Mouse (Mus musculus) E14TG2a.4 (cell line): ENCODE data around the gene D17Wsu92e.

Experiments
- H3K27me3 ChIP-seq: 2 replicates; pipeline ENCODE4 v1.6.1; 2014; ENCODE audit warnings: low read length, control low read depth; ENCODE audit not compliant: insufficient read depth
- H3K36me3 ChIP-seq: 2 replicates; pipeline ENCODE4 v1.6.1; 2014; ENCODE audit warnings: low read length, control low read depth; ENCODE audit not compliant: insufficient read depth
- H3K4me1 ChIP-seq: replicated peaks from 2 replicates; pipeline ENCODE4 v1.6.1; 2014; ENCODE audit warnings: low read depth, low read length, control low read depth
- H3K4me3 ChIP-seq: replicated peaks from 2 replicates; pipeline ENCODE4 v1.5.1; 2014; ENCODE audit warnings: mild to moderate bottlenecking, low read length
- H3K9me3 ChIP-seq: 2 replicates; pipeline ENCODE4 v1.6.1; 2014; ENCODE audit warnings: low read length, control low read depth
- CTCF ChIP-seq: conservative IDR thresholded peaks from 2 replicates; pipeline ENCODE4 v1.5.1; 2014; ENCODE audit warnings: low read length
- NANOG ChIP-seq: IDR thresholded peaks from 2 replicates; pipeline ENCODE4 v1.6.1; 2014; ENCODE audit warnings: borderline replicate concordance, low read length, mixed read lengths
- POU5F1 ChIP-seq: IDR thresholded peaks from 2 replicates; pipeline ENCODE4 v1.6.1; 2014; ENCODE audit warnings: low read length, borderline replicate concordance

D17Wsu92e gene

DNA sequence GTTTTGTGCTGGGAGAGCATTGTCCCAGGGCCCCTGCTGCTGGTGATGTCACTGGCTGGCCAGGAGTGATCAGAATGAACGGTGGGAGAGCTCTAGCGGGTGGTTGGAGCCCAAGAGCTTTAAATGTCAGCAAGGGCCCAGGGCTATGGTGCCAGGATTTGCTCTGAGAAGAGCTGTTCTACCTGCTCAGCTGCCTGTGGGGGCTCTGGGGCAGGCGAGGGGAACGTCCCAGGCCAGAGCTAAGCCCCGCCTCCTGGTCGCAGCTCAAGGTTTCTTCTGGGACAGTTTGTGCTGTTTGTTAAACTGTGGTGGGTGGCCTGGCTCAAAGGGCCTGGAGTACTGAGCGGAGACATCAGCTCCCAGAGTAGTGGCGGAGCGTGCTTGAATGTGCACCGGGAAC lies 95.0 kb downstream of the D17Wsu92e start:
- H3K4me1 ChIP-seq: peaks cover 48% of the 10 kb centered on the region
- TF ChIP-seq CTCF (no peak), POU5F1 (no peak), NANOG (no peak)
- H3K9me3 ChIP-seq: no peaks in the 10 kb centered on the region
- peak overlapping the region; percentile 37 for H3K4me3 ChIP-seq
- peaks cover 26% of the 10 kb centered on the region for H3K27me3 ChIP-seq
- H3K36me3 ChIP-seq: no peaks in the 10 kb centered on the region

DNA sequence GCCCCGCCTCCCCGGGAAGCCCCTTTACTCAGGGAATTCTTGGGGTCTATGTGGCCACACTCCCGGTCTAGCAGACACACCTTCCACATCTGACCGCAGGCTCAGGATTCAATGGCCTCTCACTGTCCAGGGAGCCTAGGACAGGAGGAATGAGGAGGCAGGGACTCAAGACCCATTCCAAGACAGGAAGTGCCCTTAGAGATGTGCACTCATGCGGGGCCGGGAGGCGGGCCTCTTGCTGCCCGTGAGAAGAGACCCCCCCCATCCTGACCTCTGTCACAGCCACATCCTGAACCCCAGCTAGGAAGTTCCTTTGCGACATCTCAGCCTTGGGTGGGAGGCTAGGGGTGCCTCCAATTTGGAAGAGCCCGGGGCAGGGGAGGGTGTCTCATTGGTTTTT lies 95.4 kb downstream of the D17Wsu92e start:
- H3K36me3 ChIP-seq: no peaks in the 10 kb centered on the region
- H3K9me3 ChIP-seq: no peaks in the 10 kb centered on the region
- H3K27me3 ChIP-seq: peaks cover 30% of the 10 kb centered on the region
- TF ChIP-seq NANOG (no peak), POU5F1 (no peak), CTCF (no peak)
- H3K4me1 ChIP-seq: peaks cover 52% of the 10 kb centered on the region
- H3K4me3 ChIP-seq: peak overlapping the region; percentile 37; the same call in 1 of the 2 replicates

DNA sequence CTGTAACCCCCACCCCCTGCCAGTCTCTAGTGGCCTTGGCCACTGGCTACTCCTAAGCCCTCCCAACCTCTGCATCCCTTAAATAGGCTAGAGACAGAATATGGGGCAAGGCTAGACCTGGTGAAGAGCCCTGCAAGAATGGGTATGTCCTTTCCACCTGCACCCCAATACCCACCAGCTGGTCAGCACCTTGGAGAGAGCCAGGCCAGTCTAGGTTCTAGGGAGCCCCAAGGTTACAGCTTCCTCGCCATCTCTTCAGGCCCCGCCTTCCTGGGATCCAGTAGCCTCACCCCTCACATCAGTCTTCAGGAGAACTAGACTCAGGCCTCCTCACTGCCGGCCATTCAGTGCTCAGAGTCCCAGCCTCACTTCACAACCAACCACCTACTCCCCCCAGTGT lies 96.1 kb downstream of the D17Wsu92e start:
- Histone ChIP-seq H3K4me3 (no peak overlapping the region), H3K4me1 (peaks cover 59% of the 10 kb centered on the region), H3K27me3 (peaks cover 37% of the 10 kb centered on the region), H3K36me3 (no peaks in the 10 kb centered on the region), H3K9me3 (no peaks in the 10 kb centered on the region)
- TF ChIP-seq POU5F1 (no peak), CTCF (no peak), NANOG (no peak)

DNA sequence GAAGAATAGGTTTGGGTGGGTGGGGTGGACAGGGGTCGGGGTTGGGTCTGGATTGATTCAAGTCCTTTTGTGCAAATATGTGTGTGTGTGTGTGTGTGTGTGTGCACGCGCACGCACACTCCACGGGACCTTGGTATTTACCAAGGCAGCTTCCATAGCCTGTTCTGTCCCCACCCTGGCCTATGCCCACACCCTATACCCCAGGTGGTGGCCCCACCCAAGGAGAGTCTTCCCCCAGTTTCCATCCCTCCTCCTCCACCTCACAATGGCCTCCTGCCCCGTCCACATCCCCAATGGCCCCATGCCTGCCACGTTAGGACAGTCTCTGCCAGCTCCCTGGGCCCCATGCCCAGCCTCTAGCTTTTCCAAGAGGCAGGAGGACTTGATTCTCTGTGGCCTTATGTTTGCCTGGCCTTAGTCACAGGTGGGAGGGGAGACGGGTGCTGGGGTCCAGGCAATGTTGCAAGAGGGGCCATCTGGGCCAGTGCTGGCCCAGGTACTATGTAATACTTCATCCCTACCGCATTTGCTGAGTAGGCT lies 99.3 kb downstream of the D17Wsu92e start:
- H3K4me3 ChIP-seq: no peak overlapping the region
- H3K36me3 ChIP-seq: no peaks in the 10 kb centered on the region
- H3K27me3 ChIP-seq: peaks cover 52% of the 10 kb centered on the region
- no peaks in the 10 kb centered on the region for H3K9me3 ChIP-seq
- peaks cover 77% of the 10 kb centered on the region for H3K4me1 ChIP-seq
- TF ChIP-seq CTCF (no peak), POU5F1 (no peak), NANOG (no peak)

DNA sequence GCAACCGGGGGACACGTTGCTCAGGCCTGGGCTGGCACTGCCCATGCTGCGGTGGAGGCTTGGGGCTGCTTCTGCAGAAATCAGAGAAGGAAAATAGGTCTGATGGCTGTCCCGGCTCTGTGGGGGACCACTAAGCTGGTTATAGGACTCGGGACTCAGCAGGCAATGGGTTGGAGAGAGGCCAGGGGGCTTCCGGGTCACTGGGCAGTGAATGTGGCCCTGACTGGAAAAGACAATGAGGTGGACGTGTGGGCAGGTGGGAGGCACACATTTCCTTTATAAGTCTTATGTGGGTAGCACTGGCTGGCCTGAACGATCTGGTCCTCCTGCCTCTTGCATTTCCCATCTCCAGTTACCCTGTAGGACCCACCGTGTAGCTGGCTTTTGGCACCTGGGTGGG lies 100.1 kb downstream of the D17Wsu92e start:
- Histone ChIP-seq H3K36me3 (no peaks in the 10 kb centered on the region), H3K9me3 (no peaks in the 10 kb centered on the region), H3K4me1 (peaks cover 69% of the 10 kb centered on the region), H3K4me3 (peak overlapping the region; percentile 62), H3K27me3 (peaks cover 58% of the 10 kb centered on the region)
- TF ChIP-seq NANOG (no peak), POU5F1 (no peak), CTCF (no peak)

DNA sequence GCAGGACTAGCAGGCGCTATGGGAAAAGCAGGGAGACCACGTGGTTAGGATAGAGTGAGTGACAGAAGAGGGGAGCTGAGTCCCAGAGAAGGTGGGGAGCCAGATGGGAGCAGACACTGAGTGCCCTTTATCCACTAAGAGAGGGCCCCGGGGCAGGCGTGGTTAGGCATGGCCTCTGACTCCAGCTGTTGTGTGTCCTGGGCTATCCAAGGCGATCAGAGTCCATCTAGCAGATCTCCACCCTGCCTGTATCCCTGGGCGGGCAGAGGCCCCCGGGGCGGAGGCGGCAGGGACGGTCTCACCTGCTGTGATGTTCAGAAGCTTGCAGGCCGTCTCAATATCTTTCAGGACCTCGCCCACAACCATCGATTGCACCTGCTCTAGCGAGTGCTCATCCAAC lies 100.8 kb downstream of the D17Wsu92e start:
- Histone ChIP-seq H3K36me3 (no peaks in the 10 kb centered on the region), H3K4me3 (peak overlapping the region; percentile 62), H3K27me3 (peaks cover 61% of the 10 kb centered on the region), H3K9me3 (no peaks in the 10 kb centered on the region), H3K4me1 (peaks cover 62% of the 10 kb centered on the region)
- no peak for TF ChIP-seq POU5F1
- TF ChIP-seq CTCF: no peak
- TF ChIP-seq NANOG: no peak

DNA sequence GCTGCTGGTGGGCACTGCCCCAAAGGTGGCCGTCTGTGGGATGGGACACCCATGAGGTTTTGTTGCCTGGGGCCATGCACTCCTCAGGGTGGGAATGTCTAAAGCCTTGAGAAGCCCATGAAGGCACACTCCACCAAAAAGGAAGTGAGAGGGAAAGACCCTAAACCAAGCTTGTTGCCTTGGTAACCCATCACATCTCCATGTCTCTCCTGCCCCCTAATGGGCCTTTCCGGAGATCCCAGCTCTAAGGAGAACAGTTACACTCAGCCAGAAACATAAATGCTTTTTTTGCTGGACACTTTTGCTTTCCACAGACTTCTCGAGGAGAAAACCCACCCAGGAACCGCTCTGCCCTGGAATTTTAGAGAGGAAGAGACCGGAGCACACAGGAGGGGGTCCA lies 102.2 kb downstream of the D17Wsu92e start:
- H3K4me1 ChIP-seq: peaks cover 56% of the 10 kb centered on the region
- peak overlapping the region; percentile 78; the same call in 1 of the 2 replicates for H3K4me3 ChIP-seq
- H3K9me3 ChIP-seq: no peaks in the 10 kb centered on the region
- TF ChIP-seq POU5F1 (no peak), NANOG (no peak), CTCF (0 out of 2 replicates have a peak, but pooled peaks have one; percentile 17)
- H3K36me3 ChIP-seq: no peaks in the 10 kb centered on the region
- H3K27me3 ChIP-seq: peaks cover 69% of the 10 kb centered on the region

DNA sequence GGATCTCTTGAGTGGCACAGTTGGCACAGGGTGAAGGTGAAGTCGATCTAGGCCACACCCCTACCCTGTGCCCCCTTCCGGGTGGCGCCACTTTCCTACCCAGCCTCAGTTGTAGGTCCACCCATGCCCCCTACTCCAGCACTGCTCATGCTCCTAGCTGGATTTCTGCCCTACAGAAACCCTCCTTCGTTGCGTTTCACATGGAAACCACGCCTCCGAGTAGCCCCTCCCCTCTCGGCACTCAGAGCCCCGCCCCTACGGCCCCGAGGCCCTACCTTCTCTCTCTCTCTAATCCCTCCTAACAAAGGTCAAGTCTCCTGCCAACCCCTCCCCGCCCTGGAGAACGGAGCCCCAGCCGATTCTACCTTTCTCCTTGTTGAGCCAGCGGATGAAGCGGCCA lies 103.6 kb downstream of the D17Wsu92e start:
- H3K4me1 ChIP-seq: peaks cover 58% of the 10 kb centered on the region
- H3K9me3 ChIP-seq: no peaks in the 10 kb centered on the region
- no peaks in the 10 kb centered on the region for H3K36me3 ChIP-seq
- H3K27me3 ChIP-seq: peaks cover 75% of the 10 kb centered on the region
- no peak for TF ChIP-seq NANOG
- no peak for TF ChIP-seq POU5F1
- no peak for TF ChIP-seq CTCF
- H3K4me3 ChIP-seq: peak overlapping the region; percentile 78

DNA sequence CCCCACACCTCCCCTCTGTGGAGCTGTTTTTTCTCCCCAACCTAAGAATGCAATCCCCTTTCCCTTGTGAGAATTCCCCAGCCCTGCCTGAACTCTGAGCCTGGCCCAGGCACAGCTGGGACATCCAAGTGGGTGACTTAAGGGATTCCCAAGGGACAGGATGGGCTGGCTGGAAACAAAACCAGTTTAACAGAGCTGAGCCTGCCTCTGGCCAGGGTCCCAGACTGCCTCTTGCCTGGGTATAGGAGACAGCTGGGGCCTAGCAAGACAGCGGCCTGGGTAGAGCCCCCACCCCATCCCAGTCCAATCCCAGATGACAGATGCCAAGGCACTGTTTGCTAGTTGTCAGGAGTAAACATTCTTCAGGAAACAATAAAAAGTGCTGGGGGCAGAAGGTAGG lies 107.6 kb downstream of the D17Wsu92e start:
- TF ChIP-seq CTCF: no peak
- no peak for TF ChIP-seq NANOG
- TF ChIP-seq POU5F1: no peak
- H3K4me1 ChIP-seq: peaks cover 55% of the 10 kb centered on the region

More for the DNA sequence above, 107.6 kb downstream of the D17Wsu92e start:
- Histone ChIP-seq H3K27me3 (peaks cover 48% of the 10 kb centered on the region), H3K4me3 (no peak overlapping the region), H3K9me3 (no peaks in the 10 kb centered on the region), H3K36me3 (no peaks in the 10 kb centered on the region)
